Mouse (Mus musculus) myocyte (in vitro differentiated cells): Measurements from ENCODE around the gene B3gntl1. TPM values are rescaled to one million over a fixed set of nuclear protein-coding genes. Genes with fewer than 3 reads are reported as not detected.
A peak's percentile ranks its signal among the peaks of the same experiment; 100 is the strongest.

Source experiments
- H3K27me3 ChIP-seq: one replicate; pipeline ENCODE4 v1.6.1; 2011; ENCODE audit not compliant: control insufficient read depth, insufficient read depth, insufficient read length
- H3K36me3 ChIP-seq: one replicate; pipeline ENCODE4 v1.6.1; 2011; ENCODE audit not compliant: control insufficient read depth, insufficient read depth
- H3K4me2 ChIP-seq: one replicate; pipeline ENCODE4 v1.6.1; 2011; ENCODE audit warnings: low read depth, control low read depth
- H3K4me3 ChIP-seq: one replicate; pipeline ENCODE4 v1.5.1; 2011; ENCODE audit warnings: mild to moderate bottlenecking, control low read depth, moderate library complexity
- H3K79me2 ChIP-seq: one replicate; pipeline ENCODE4 v1.6.1; 2011; ENCODE audit not compliant: control insufficient read depth, insufficient read depth
- H3ac ChIP-seq: one replicate; pipeline ENCODE4 v1.6.1; 2011; ENCODE audit not compliant: control insufficient read depth, insufficient read length
- CEBPB ChIP-seq: IDR thresholded peaks from 2 replicates; pipeline ENCODE4 v1.6.1; 2011; ENCODE audit warnings: mild to moderate bottlenecking, moderate library complexity; ENCODE audit not compliant: poor library complexity, insufficient read depth, severe bottlenecking
- E2F4 ChIP-seq: IDR thresholded peaks from one replicate; pipeline ENCODE4 v1.6.1; 2011; ENCODE audit warnings: mild to moderate bottlenecking, control low read depth, moderate library complexity; ENCODE audit not compliant: insufficient read depth
- MAX ChIP-seq: IDR thresholded peaks from one replicate; pipeline ENCODE4 v1.6.1; 2011; ENCODE audit warnings: low read depth, mild to moderate bottlenecking, control low read depth
- MYOD1 ChIP-seq, 3 experiments: IDR thresholded peaks; one replicate each; pipeline ENCODE4 v1.6.1; 2011; ENCODE audit warnings: control low read depth in 2 of 3, low read depth in 2 of 3, mild to moderate bottlenecking in 2 of 3, moderate library complexity in 1 of 3; ENCODE audit not compliant: insufficient read length in 2 of 3, control insufficient read depth in 1 of 3
- MYOG ChIP-seq, 3 experiments: IDR thresholded peaks; one replicate each; pipeline ENCODE4 v1.6.1; 2011; ENCODE audit warnings: control low read depth in 2 of 3, low read depth in 2 of 3, mild to moderate bottlenecking in 2 of 3; ENCODE audit not compliant: insufficient read length in 2 of 3, control insufficient read depth in 1 of 3, insufficient read depth in 1 of 3
- POLR2A ChIP-seq: IDR thresholded peaks from one replicate; pipeline ENCODE4 v1.6.1; 2011; ENCODE audit warnings: low read depth, mild to moderate bottlenecking, control low read depth, moderate library complexity; ENCODE audit not compliant: insufficient read length
- POLR2AphosphoS2 ChIP-seq: IDR thresholded peaks from one replicate; pipeline ENCODE4 v1.6.1; 2011; ENCODE audit warnings: low read depth, control low read depth; ENCODE audit not compliant: insufficient read length
- REST ChIP-seq: IDR thresholded peaks from one replicate; pipeline ENCODE4 v1.6.1; 2011; ENCODE audit warnings: mild to moderate bottlenecking, control low read depth, moderate library complexity; ENCODE audit not compliant: insufficient read depth, insufficient read length
- SRF ChIP-seq: IDR thresholded peaks from one replicate; pipeline ENCODE4 v1.6.1; 2011; ENCODE audit warnings: low read depth; ENCODE audit not compliant: control insufficient read depth, insufficient read length
- TCF12 ChIP-seq: IDR thresholded peaks from one replicate; pipeline ENCODE4 v1.6.1; 2011; ENCODE audit warnings: mild to moderate bottlenecking, control low read depth; ENCODE audit not compliant: poor library complexity, insufficient read depth, severe bottlenecking
- TCF3 ChIP-seq: IDR thresholded peaks from one replicate; pipeline ENCODE4 v1.6.1; 2011; ENCODE audit warnings: low read depth, control low read depth; ENCODE audit not compliant: insufficient read length
- USF1 ChIP-seq: IDR thresholded peaks from one replicate; pipeline ENCODE4 v1.6.1; 2011; ENCODE audit warnings: low read depth, mild to moderate bottlenecking, control low read depth, moderate library complexity
- polyA plus RNA-seq: library from polyadenylated mRNA; unstranded; fragments of >200 nt; fragmentation: generic; extraction: Trizol; gene quantifications from one replicate; pipeline ENCODE4 v1.2.1, GENCODE M21; 2012; ENCODE audit warnings: missing spikeins

B3gntl1 gene
- polyA plus RNA-seq: 5.4 TPM

DNA sequence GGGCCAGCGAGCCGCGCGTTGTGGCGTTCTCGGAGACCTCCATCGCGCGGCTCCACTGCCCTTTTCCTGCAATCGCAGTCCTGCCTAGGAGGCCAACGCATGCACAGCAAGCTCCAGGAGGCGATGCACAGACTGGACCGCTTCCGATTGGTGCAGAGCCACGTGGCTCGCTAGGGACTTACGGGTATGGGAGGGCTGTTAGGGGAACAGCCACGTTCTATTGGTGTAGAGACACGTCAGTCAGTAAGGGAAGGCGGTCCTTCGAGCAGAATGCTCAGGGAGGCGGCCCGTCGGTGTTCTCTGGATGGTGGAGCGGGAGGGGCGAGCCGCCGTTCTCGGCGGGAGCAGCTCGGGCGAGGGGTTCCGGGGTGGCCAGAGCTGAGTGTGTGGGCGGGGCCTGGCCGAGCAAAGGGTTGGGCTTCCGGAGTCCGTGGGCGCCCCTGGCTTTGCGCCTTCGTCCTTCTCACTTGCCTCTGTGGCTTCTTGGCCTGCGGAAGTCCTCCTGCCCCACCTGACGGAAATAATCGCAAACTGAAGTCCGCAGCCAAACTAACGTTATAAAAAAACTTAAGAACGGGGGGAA is at the start of gene B3gntl1:
Gene B3gntl1 (minus strand): TSS at position 164 of the 583 bp plus-strand sequence.
- Histone ChIP-seq H3K27me3 (no peaks in the 10 kb centered on the region), H3K4me2 (peak within 1 kb of the TSS; percentile 98), H3K79me2 (no peaks in the 10 kb centered on the region), H3ac (no peak within 1 kb of the TSS), H3K4me3 (peak within 1 kb of the TSS; percentile 54), H3K36me3 (no peaks in the 10 kb centered on the region)
- TF ChIP-seq SRF: peak; percentile 76
- peak; percentile 84 for TF ChIP-seq POLR2A
- peak; percentile 96 for TF ChIP-seq USF1
- TF ChIP-seq CEBPB: no peak
- TF ChIP-seq POLR2AphosphoS2: peak; percentile 91
- TF ChIP-seq MYOD1 (IDR thresholded peaks at IDR 0.05; ENCODE audit: control insufficient read depth in 1 of 3, insufficient read length in 2 of 3, low read depth in 2 of 3): no peak
- TF ChIP-seq MYOG (IDR thresholded peaks at IDR 0.05; ENCODE audit: control insufficient read depth in 1 of 3, insufficient read depth in 1 of 3, insufficient read length in 2 of 3, low read depth in 2 of 3): peak in 1 of 3 experiments; percentile 18
- TF ChIP-seq TCF12: no peak
- peak; percentile 15 for TF ChIP-seq REST
- TF ChIP-seq E2F4: no peak
- no peak for TF ChIP-seq TCF3
- peak; percentile 83 for TF ChIP-seq MAX

DNA sequence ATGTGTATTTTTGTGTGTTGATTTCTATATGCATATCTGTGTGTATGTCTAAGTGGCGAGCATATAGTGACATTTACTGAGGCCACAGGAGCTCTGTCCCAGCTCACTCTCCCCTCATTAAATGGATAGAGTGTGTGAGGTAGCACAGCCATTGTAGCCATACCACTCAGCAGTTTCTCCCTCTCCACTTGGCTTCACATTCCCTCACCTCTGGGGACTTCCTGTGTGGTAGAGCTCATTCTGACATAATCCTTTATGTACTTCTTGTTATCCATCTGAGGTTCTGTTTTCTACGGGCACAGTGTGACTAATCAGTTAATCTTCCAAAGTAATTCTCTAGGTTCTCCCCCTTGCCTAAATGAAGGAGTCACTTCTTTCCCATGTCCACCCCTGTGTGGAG is 49.5 kb upstream of the B3gntl1 start:
- Histone ChIP-seq H3K27me3 (no peaks in the 10 kb centered on the region), H3K4me2 (no peak overlapping the region), H3K36me3 (peaks cover 2% of the 10 kb centered on the region), H3K79me2 (no peaks in the 10 kb centered on the region), H3K4me3 (no peak overlapping the region), H3ac (no peak overlapping the region)
- TF ChIP-seq MYOG (IDR thresholded peaks at IDR 0.05; ENCODE audit: control insufficient read depth in 1 of 3, insufficient read depth in 1 of 3, insufficient read length in 2 of 3, low read depth in 2 of 3): no peak
- no peak for TF ChIP-seq POLR2AphosphoS2
- no peak for TF ChIP-seq POLR2A
- TF ChIP-seq MYOD1 (IDR thresholded peaks at IDR 0.05; ENCODE audit: control insufficient read depth in 1 of 3, insufficient read length in 2 of 3, low read depth in 2 of 3): no peak
- TF ChIP-seq TCF12: no peak
- TF ChIP-seq CEBPB: no peak
- TF ChIP-seq E2F4: no peak
- no peak for TF ChIP-seq TCF3
- TF ChIP-seq REST: no peak
- no peak for TF ChIP-seq MAX

DNA sequence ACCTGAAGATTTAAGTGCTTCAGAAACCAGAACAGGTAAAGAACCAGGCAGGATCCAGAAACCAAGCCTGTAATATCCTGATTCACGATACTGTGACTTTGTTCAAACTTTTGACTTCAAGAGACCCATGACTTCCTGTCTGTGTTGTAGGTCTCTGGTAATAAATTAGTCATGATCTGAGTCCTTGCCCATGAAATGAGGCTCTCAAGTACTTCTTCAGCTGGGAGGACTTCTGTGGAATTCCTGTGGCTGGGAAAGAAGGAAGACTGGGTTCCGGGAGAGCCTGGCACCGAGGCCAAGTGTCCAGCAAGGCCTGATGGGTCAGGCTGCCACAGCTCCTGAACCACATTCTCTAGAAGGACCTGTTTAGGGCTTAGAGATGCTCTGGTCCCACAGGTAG is 47.8 kb upstream of the B3gntl1 start:
- Histone ChIP-seq H3K79me2 (no peaks in the 10 kb centered on the region), H3K27me3 (no peaks in the 10 kb centered on the region), H3K36me3 (peaks cover 17% of the 10 kb centered on the region), H3K4me3 (no peak overlapping the region), H3ac (no peak overlapping the region), H3K4me2 (no peak overlapping the region)
- TF ChIP-seq E2F4 (no peak), POLR2AphosphoS2 (no peak), REST (no peak), TCF3 (no peak), CEBPB (no peak), POLR2A (no peak), SRF (no peak), USF1 (no peak), MYOD1 (IDR thresholded peaks at IDR 0.05; ENCODE audit: control insufficient read depth in 1 of 3, insufficient read length in 2 of 3, low read depth in 2 of 3) (no peak), MAX (no peak), MYOG (IDR thresholded peaks at IDR 0.05; ENCODE audit: control insufficient read depth in 1 of 3, insufficient read depth in 1 of 3, insufficient read length in 2 of 3, low read depth in 2 of 3) (no peak), TCF12 (no peak)

DNA sequence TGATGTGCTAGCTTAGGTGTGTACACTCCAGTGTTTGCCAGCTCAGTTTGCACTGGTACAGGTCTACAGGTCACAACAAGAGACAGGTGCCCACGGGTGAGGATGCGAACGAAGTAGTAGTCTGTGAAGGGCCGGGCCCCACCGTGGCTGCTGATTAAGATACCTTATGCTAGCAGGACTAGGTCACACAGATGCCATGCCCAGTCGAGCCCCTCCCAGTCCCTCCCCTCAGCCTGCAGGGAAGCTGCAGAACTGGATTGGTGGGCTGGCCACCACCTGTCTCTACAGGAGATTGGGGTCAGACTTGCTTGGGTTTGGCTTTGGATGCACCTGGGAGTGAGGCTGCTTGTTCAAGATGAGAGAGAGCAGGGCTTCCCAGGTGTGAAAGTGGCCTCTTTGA is 44.8 kb upstream of the B3gntl1 start:
- TF ChIP-seq MAX: no peak
- no peak for TF ChIP-seq MYOD1 (IDR thresholded peaks at IDR 0.05; ENCODE audit: control insufficient read depth in 1 of 3, insufficient read length in 2 of 3, low read depth in 2 of 3)
- no peak for TF ChIP-seq POLR2A
- TF ChIP-seq REST: no peak
- no peak for TF ChIP-seq TCF12
- TF ChIP-seq POLR2AphosphoS2: no peak
- TF ChIP-seq MYOG (IDR thresholded peaks at IDR 0.05; ENCODE audit: control insufficient read depth in 1 of 3, insufficient read depth in 1 of 3, insufficient read length in 2 of 3, low read depth in 2 of 3): no peak
- H3K4me3 ChIP-seq: no peak overlapping the region
- peaks cover 29% of the 10 kb centered on the region for H3K36me3 ChIP-seq
- no peak overlapping the region for H3ac ChIP-seq
- H3K4me2 ChIP-seq: no peak overlapping the region
- H3K27me3 ChIP-seq: no peaks in the 10 kb centered on the region
- H3K79me2 ChIP-seq: no peaks in the 10 kb centered on the region
